Mouse (Mus musculus): ENCODE measurements at regions not wholly inside any gene's neighbourhood (a gene's known extent, or its start where the extent isn't known, plus 50 kb on each side); places are given as distances from the start of the nearest gene placed in this dataset.

DNA sequence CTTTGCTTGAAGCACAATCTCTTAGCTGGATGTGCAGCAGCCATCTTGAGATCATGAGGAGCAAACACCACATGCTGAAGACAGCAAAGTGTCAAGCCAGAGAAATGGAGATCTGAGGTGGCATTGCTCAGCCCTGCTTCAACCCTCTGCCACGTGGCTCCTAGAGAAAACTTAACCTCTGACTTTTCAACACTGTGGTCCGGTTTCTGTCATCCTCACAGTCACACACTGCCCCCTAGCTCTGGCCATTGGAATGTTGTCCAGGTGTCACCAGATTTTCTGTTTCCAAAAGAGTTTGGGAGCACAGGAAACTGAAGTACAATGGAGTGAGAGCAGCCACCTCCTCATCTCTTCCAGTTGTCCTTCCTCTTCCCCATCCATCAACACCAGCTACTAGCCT, 50.2 kb upstream of the Dhx15 start:
- Histone ChIP-seq H3K36me3 (no peaks in the 10 kb centered on the region), H3K27ac (replicated peaks) (no peak overlapping the region), H3K4me1 (no peaks in the 10 kb centered on the region), H3K9ac (no peak overlapping the region), H3K9me3 (replicated peaks) (no peaks in the 10 kb centered on the region), H3K4me2 (replicated peaks) (no peak overlapping the region), H3K4me3 (replicated peaks) (no peak overlapping the region), H3K27me3 (no peaks in the 10 kb centered on the region)
- 12% methylated on average over 2 of the region's 2 CpGs for WGBS
- no peak for ATAC-seq (ENCODE audit: insufficient number of reproducible peaks, low FRiP score, low TSS enrichment, low read depth)

Measured in embryonic facial prominence, embryonic 15.5 days (tissue).